Mouse (Mus musculus) 3T3-L1 (cell line): ENCODE results near the gene Brix1.

Experiments
- DNase-seq: peaks from one replicate; pipeline ENCODE4 v3.0.0-alpha.2; 2015; ENCODE audit warnings: low read depth, low spot score

The Brix1 gene

DNA sequence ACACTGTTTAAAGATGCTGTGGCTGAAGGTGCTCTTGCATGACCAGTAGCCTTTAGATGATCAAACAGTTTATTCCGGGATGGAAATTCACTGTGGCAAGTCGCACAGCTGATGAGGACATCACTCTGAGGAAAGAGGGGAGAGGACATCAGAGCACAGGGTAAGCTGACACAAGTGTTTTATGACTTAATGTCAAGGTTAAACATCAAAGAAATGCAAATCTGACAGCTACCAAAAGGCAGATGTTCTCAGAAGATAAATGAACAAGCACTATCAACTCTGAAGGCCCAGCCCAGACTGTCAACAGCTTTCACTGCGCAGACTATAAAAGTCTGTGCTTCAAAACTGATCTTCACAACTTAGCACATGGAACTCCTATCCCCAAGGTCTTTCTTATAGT lies 38.6 kb downstream of the Brix1 start:
- DNase-seq: no peak

GRCm38 (mm10) chr15:10442275-10442674 lies 43.5 kb downstream of the Brix1 start:
- DNase-seq: peak; percentile 18

DNA sequence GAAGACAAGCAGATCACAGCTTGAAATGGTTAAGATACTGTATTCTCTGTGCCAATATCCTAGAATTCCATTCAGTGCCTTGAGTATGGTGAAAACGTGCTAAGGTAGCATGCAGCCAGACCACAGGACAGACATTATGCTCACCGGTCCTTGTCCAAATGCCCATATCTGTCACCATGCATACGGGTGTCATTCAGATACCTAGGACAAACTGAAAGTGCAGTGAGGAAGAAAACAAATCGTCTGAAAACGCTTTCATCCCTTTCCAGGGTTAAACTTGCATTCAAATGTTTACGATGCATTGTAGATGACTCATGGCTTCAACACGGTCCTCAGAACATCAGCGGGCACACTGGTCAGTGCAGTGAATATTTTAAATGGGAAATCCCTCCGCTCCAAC lies 44.3 kb downstream of the Brix1 start:
- no peak for DNase-seq

- peak; percentile 34 for DNase-seq
Observed at GRCm38 (mm10) chr15:10439963-10440362, 45.8 kb downstream of the Brix1 start.

- no peak for DNase-seq
Observed at GRCm38 (mm10) chr15:10436893-10437292, 48.9 kb downstream of the Brix1 start.

DNA sequence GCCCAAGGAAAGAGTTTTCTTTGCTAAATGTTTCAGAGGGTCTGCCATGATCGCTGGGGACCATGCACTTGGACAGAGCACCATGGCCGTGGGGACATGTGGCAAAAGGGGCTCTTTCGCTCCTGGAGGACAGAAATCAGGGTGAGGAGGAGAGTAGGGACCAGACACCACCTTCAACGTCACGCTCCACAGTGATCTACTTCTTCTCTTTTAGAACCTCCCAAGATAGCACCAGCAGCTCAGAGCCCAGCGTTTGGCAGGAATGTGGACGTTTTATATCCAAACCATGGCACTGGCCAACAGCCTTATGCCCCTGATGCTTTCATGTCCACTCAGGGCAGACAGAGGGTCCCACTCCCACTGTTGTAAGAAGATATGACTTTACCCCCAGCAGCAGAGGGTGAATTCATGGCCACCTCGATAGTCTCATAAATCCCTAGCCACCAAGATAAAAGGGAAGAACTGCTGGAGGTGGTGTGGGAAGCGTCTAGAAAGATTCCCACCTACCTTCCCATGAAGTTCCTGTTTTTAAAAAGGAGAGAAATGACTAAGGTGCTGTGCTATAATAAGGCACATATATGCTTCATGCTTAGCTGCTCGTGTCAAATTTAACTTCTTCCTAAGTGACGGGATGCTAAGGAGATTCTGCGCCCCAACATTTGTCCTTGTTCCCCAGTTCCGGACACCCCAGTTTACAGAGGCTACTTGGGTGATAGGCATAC lies 59.0 kb downstream of the Brix1 start:
- DNase-seq: no peak

DNA sequence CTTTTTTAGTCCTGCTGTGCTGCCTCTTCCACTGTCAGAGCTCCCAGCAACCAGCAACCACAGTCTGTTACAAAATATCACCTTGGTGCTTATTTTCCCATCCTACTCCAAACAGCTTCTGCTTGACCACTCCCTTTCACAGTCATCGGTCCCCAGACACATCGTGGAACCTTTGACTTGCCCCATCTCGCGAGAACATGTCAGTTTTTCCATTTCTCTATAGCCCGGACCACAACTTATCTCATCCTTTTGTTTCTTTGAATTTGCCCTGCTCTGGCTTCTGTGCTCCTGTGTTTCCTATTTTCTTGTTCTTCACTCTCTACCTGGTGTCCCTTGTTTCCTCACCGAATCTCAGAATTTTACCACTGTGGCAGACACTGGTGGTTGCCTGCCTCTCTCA lies 59.6 kb downstream of the Brix1 start:
- DNase-seq: no peak
